Comparison of ENCODE assay signal across 23 mouse cellular contexts in genomic region chr2:163686886-163687285, GRCm38 (mm10). TPM values are rescaled to one million over a fixed set of nuclear protein-coding genes. Genes with fewer than 3 reads are reported as not detected.
DNase-seq lines count a peak whose midpoint lies in the region; ATAC-seq and TF ChIP-seq lines count a peak whose summit lies in the region.
"Had no signal": no experiment of that assay in that cellular context is flagged by ENCODE, and none has a peak within 500 bp of the region (broad histone marks: within the 10 kb centered on the region; RNA-seq: fewer than 3 reads in every experiment).

No protein-coding gene starts in this region.

- H3K9ac ChIP-seq in embryonic facial prominence, embryonic 14.5 days (ENCODE audit: low read depth, low read length) = no peak overlapping the region
- peak overlapping the region; percentile 69 for H3K9ac ChIP-seq in heart, embryonic 14.5 days (ENCODE audit: low read length)
- no peak overlapping the region for H3K9ac ChIP-seq in liver, embryonic 11.5 days (ENCODE audit: low read depth, low read length)
- H3K9ac ChIP-seq in liver, postnatal 0 days (replicated peaks) = no peak overlapping the region
- no peak overlapping the region for H3K9ac ChIP-seq in forebrain, embryonic 11.5 days (ENCODE audit: low read length)
- H3K9ac ChIP-seq: liver, embryonic 15.5 days; midbrain, embryonic 13.5 days; neural tube, embryonic 13.5 days; stomach, embryonic 15.5 days had no signal

- peaks cover 19% of the 10 kb centered on the region for H3K4me1 ChIP-seq in embryonic facial prominence, embryonic 14.5 days (ENCODE audit: control insufficient read depth, insufficient read depth, low read length)
- peaks cover 33% of the 10 kb centered on the region for H3K4me1 ChIP-seq in embryonic facial prominence, embryonic 10.5 days
- H3K4me1 ChIP-seq in heart, embryonic 14.5 days (ENCODE audit: control insufficient read depth in 2 of 2, insufficient read depth in 2 of 2, low read length in 2 of 2) = peaks cover 52 to 85% of the 10 kb centered on the region in 2 experiments
- peaks cover 70% of the 10 kb centered on the region for H3K4me1 ChIP-seq in liver, embryonic 11.5 days (replicated peaks; ENCODE audit: control insufficient read depth, insufficient read depth, low read length)
- peaks cover 47% of the 10 kb centered on the region for H3K4me1 ChIP-seq in liver, postnatal 0 days (ENCODE audit: insufficient read depth)
- H3K4me1 ChIP-seq in forebrain, embryonic 11.5 days (replicated peaks; ENCODE audit: control insufficient read depth, insufficient read depth, low read length) = no peaks in the 10 kb centered on the region; the same call in none of the 2 replicates

- no peak overlapping the region for H3K4me2 ChIP-seq in embryonic facial prominence, embryonic 14.5 days (ENCODE audit: low read depth, low read length)
- H3K4me2 ChIP-seq in heart, embryonic 14.5 days (ENCODE audit: low read length) = peak overlapping the region; percentile 50
- H3K4me2 ChIP-seq in liver, embryonic 11.5 days = peak overlapping the region; percentile 41
- H3K4me2 ChIP-seq in liver, postnatal 0 days (ENCODE audit: low read depth, low read length) = no peak overlapping the region
- H3K4me2 ChIP-seq in myocyte (ENCODE audit: low read depth) = peak overlapping the region; percentile 69
- H3K4me2 ChIP-seq in forebrain, embryonic 11.5 days (ENCODE audit: low read depth, low read length, severe bottlenecking) = no peak overlapping the region
- H3K4me2 ChIP-seq: midbrain, embryonic 13.5 days; neural tube, embryonic 13.5 days; stomach, embryonic 15.5 days had no signal

- H3K4me3 ChIP-seq in embryonic facial prominence, embryonic 14.5 days (ENCODE audit: low read depth, low read length) = no peak overlapping the region
- H3K4me3 ChIP-seq in embryonic facial prominence, embryonic 10.5 days = no peak overlapping the region
- no peak overlapping the region for H3K4me3 ChIP-seq in heart, embryonic 14.5 days (ENCODE audit: control insufficient read depth in 1 of 2, insufficient read depth in 1 of 2, low read depth in 1 of 2, low read length in 2 of 2)
- H3K4me3 ChIP-seq in liver, embryonic 11.5 days (ENCODE audit: low read depth, low read length) = no peak overlapping the region
- H3K4me3 ChIP-seq in liver, postnatal 0 days (ENCODE audit: low read depth, low read length) = no peak overlapping the region
- no peak overlapping the region for H3K4me3 ChIP-seq in myocyte
- no peak overlapping the region for H3K4me3 ChIP-seq in forebrain, embryonic 11.5 days (ENCODE audit: low read depth, low read length)
- H3K4me3 ChIP-seq: forebrain, embryonic 10.5 days; hindbrain, embryonic 10.5 days; limb, embryonic 10.5 days; liver, embryonic 15.5 days; midbrain, embryonic 13.5 days; neural tube, embryonic 13.5 days; stomach, embryonic 15.5 days had no signal

- no peaks in the 10 kb centered on the region for H3K27me3 ChIP-seq in embryonic facial prominence, embryonic 14.5 days (replicated peaks; ENCODE audit: control insufficient read depth, insufficient read depth, low read length)
- no peaks in the 10 kb centered on the region for H3K27me3 ChIP-seq in embryonic facial prominence, embryonic 10.5 days (replicated peaks; ENCODE audit: low read depth, poor library complexity, severe bottlenecking)
- H3K27me3 ChIP-seq in heart, embryonic 14.5 days (ENCODE audit: control insufficient read depth, insufficient read depth, low read length) = no peaks in the 10 kb centered on the region
- no peaks in the 10 kb centered on the region for H3K27me3 ChIP-seq in liver, embryonic 11.5 days (replicated peaks; ENCODE audit: control insufficient read depth, insufficient read depth, low read length)
- H3K27me3 ChIP-seq in liver, postnatal 0 days (ENCODE audit: insufficient read depth, low read length) = no peaks in the 10 kb centered on the region
- no peaks in the 10 kb centered on the region for H3K27me3 ChIP-seq in myocyte (ENCODE audit: control insufficient read depth, insufficient read depth, insufficient read length)
- H3K27me3 ChIP-seq in forebrain, embryonic 11.5 days (ENCODE audit: control insufficient read depth, insufficient read depth, low read length) = no peaks in the 10 kb centered on the region
- H3K27me3 ChIP-seq: liver, embryonic 15.5 days; midbrain, embryonic 13.5 days; neural tube, embryonic 13.5 days; stomach, embryonic 15.5 days had no signal

- no peak for TF ChIP-seq POLR2A in myocyte (IDR thresholded peaks at IDR 0.05; ENCODE audit: insufficient read length, low read depth)

- H3K9me3 ChIP-seq in embryonic facial prominence, embryonic 14.5 days (ENCODE audit: control insufficient read depth, low read length) = no peaks in the 10 kb centered on the region
- H3K9me3 ChIP-seq in embryonic facial prominence, embryonic 10.5 days = no peaks in the 10 kb centered on the region
- no peaks in the 10 kb centered on the region for H3K9me3 ChIP-seq in heart, embryonic 14.5 days (ENCODE audit: control insufficient read depth, low read length)
- no peaks in the 10 kb centered on the region for H3K9me3 ChIP-seq in liver, embryonic 11.5 days (ENCODE audit: control insufficient read depth, low read length)
- no peaks in the 10 kb centered on the region for H3K9me3 ChIP-seq in liver, postnatal 0 days (ENCODE audit: low read length)
- H3K9me3 ChIP-seq in forebrain, embryonic 11.5 days (ENCODE audit: control insufficient read depth, low read length) = no peaks in the 10 kb centered on the region
- H3K9me3 ChIP-seq: forebrain, embryonic 10.5 days; hindbrain, embryonic 10.5 days; limb, embryonic 10.5 days; liver, embryonic 15.5 days; midbrain, embryonic 13.5 days; neural tube, embryonic 13.5 days; stomach, embryonic 15.5 days had no signal

- no peak for TF ChIP-seq EP300 in liver, postnatal 0 days (IDR thresholded peaks at IDR 0.05; ENCODE audit: low read depth)

- no peak for TF ChIP-seq CTCF in liver, postnatal 0 days (IDR thresholded peaks at IDR 0.05; ENCODE audit: low read depth)

- no peak for DNase-seq in embryonic facial prominence, embryonic 14.5 days (ENCODE audit: low spot score)
- DNase-seq in embryonic facial prominence, embryonic 10.5 days (ENCODE audit: low spot score) = no peak
- no peak for DNase-seq in heart, adult 9 months (ENCODE audit: low spot score in 2 of 2)
- no peak for DNase-seq in liver, embryonic 11.5 days (ENCODE audit: low spot score)
- DNase-seq in liver, postnatal 0 days = no peak
- DNase-seq in forebrain, embryonic 11.5 days (ENCODE audit: low spot score) = no peak
- DNase-seq: B cell, adult 2 months; cerebellum, postnatal 25 days; embryo, embryonic 11 days; kidney, adult 18-20 months; kidney, postnatal 10 days; lung, postnatal 10 days; thymus, adult 18-20 months; thymus, postnatal 4 days had no signal

- peak overlapping the region; percentile 64; the same call in 1 of the 2 replicates for H3K27ac ChIP-seq in embryonic facial prominence, embryonic 14.5 days (replicated peaks; ENCODE audit: low read depth, low read length)
- H3K27ac ChIP-seq in embryonic facial prominence, embryonic 10.5 days (replicated peaks) = no peak overlapping the region
- H3K27ac ChIP-seq in heart, embryonic 14.5 days (replicated peaks in 1 of 2; ENCODE audit: control insufficient read depth in 1 of 2, insufficient read depth in 1 of 2, low read depth in 2 of 2, low read length in 2 of 2) = peak overlapping the region; percentile 96 to 99
- H3K27ac ChIP-seq in liver, embryonic 11.5 days (ENCODE audit: low read depth, low read length) = peak overlapping the region; percentile 49; the same call in 1 of the 2 replicates
- no peak overlapping the region for H3K27ac ChIP-seq in liver, postnatal 0 days (ENCODE audit: low read depth)
- no peak overlapping the region for H3K27ac ChIP-seq in forebrain, embryonic 11.5 days (ENCODE audit: low read depth, low read length)
- H3K27ac ChIP-seq: forebrain, embryonic 10.5 days; hindbrain, embryonic 10.5 days; limb, embryonic 10.5 days; midbrain, embryonic 13.5 days; neural tube, embryonic 13.5 days had no signal

- no peaks in the 10 kb centered on the region for H3K36me3 ChIP-seq in embryonic facial prominence, embryonic 14.5 days (ENCODE audit: control insufficient read depth, insufficient read depth, low read length)
- H3K36me3 ChIP-seq in embryonic facial prominence, embryonic 10.5 days (replicated peaks) = 0 out of 2 replicates have a peak, but pooled peaks cover 2% of the 10 kb centered on the region
- H3K36me3 ChIP-seq in heart, embryonic 14.5 days (ENCODE audit: control insufficient read depth, insufficient read depth, low read length) = no peaks in the 10 kb centered on the region
- no peaks in the 10 kb centered on the region for H3K36me3 ChIP-seq in liver, embryonic 11.5 days (ENCODE audit: control insufficient read depth, insufficient read depth, low read length)
- H3K36me3 ChIP-seq in liver, postnatal 0 days (replicated peaks; ENCODE audit: insufficient read depth, low read length) = 0 out of 2 replicates have a peak, but pooled peaks cover 4% of the 10 kb centered on the region
- no peaks in the 10 kb centered on the region for H3K36me3 ChIP-seq in myocyte (ENCODE audit: control insufficient read depth, insufficient read depth)
- no peaks in the 10 kb centered on the region for H3K36me3 ChIP-seq in forebrain, embryonic 11.5 days (ENCODE audit: control insufficient read depth, insufficient read depth, low read length)
- H3K36me3 ChIP-seq: forebrain, embryonic 10.5 days; hindbrain, embryonic 10.5 days; limb, embryonic 10.5 days; liver, embryonic 15.5 days; midbrain, embryonic 13.5 days; neural tube, embryonic 13.5 days; stomach, embryonic 15.5 days had no signal

- peaks cover 28% of the 10 kb centered on the region for H3K79me2 ChIP-seq in myocyte (ENCODE audit: control insufficient read depth, insufficient read depth)

- no peak overlapping the region for H3ac ChIP-seq in myocyte (ENCODE audit: control insufficient read depth, insufficient read length)

- WGBS in embryonic facial prominence, embryonic 14.5 days = 86% methylated on average over 3 of the region's 3 CpGs
- WGBS in embryonic facial prominence, embryonic 10.5 days = 86% methylated on average over 3 of the region's 3 CpGs
- 84% methylated on average over 3 of the region's 3 CpGs for WGBS in heart, embryonic 14.5 days
- WGBS in liver, embryonic 11.5 days = 80% methylated on average over 3 of the region's 3 CpGs
- WGBS in liver, postnatal 0 days (ENCODE audit: insufficient replicate concordance) = 80% methylated on average over 3 of the region's 3 CpGs
- 87% methylated on average over 3 of the region's 3 CpGs for WGBS in forebrain, embryonic 11.5 days

- no peak for ATAC-seq in embryonic facial prominence, embryonic 14.5 days (ENCODE audit: low read depth)
- no peak for ATAC-seq in heart, embryonic 14.5 days (ENCODE audit: insufficient number of reproducible peaks, insufficient read depth, low FRiP score, low read depth)
- no peak for ATAC-seq in liver, embryonic 11.5 days (replicated peaks; ENCODE audit: low FRiP score)
- ATAC-seq in liver, postnatal 0 days = no peak
- ATAC-seq in forebrain, embryonic 11.5 days (replicated peaks; ENCODE audit: low FRiP score) = no peak
- ATAC-seq: midbrain, embryonic 13.5 days had no signal

RNA-seq across cellular contexts. Expression of gene Pkig, which starts 28.7 kb away (rescaled TPM):
- polyA plus RNA-seq in embryonic facial prominence, embryonic 14.5 days (2014; fragmentation: Nextera tagmentation; extraction: Ambion mirVana) = 153 and 165 TPM in 2 replicates
- polyA plus RNA-seq in embryonic facial prominence, embryonic 10.5 days (2016; fragmentation: Nextera tagmentation; extraction: Ambion mirVana) = 189 and 194 TPM in 2 replicates
- 324 and 359 TPM in 2 replicates for polyA plus RNA-seq in heart, embryonic 14.5 days (2014; fragmentation: Nextera tagmentation; extraction: Ambion mirVana)
- polyA plus RNA-seq in liver, embryonic 11.5 days (2014; fragmentation: Nextera tagmentation; extraction: Ambion mirVana) = 178 and 186 TPM in 2 replicates
- 84.9 and 85.0 TPM in 2 replicates for polyA plus RNA-seq in liver, postnatal 0 days (2015; fragmentation: Nextera tagmentation; extraction: Ambion mirVana)
- 799 TPM for polyA plus RNA-seq in myocyte (2012; fragmentation: generic; extraction: Trizol)
- polyA plus RNA-seq in forebrain, embryonic 11.5 days (2014; fragmentation: Nextera tagmentation; extraction: Ambion mirVana) = 189 and 193 TPM in 2 replicates

RNA-seq across cellular contexts. Expression of gene Serinc3, which starts 42.0 kb away (rescaled TPM):
- polyA plus RNA-seq in embryonic facial prominence, embryonic 14.5 days (2014; fragmentation: Nextera tagmentation; extraction: Ambion mirVana) = 43.0 and 53.0 TPM in 2 replicates
- polyA plus RNA-seq in embryonic facial prominence, embryonic 10.5 days (2016; fragmentation: Nextera tagmentation; extraction: Ambion mirVana) = 21.9 and 22.1 TPM in 2 replicates
- 76.5 and 79.0 TPM in 2 replicates for polyA plus RNA-seq in heart, embryonic 14.5 days (2014; fragmentation: Nextera tagmentation; extraction: Ambion mirVana)
- 116 TPM in 2 replicates for polyA plus RNA-seq in liver, embryonic 11.5 days (2014; fragmentation: Nextera tagmentation; extraction: Ambion mirVana)
- polyA plus RNA-seq in liver, postnatal 0 days (2015; fragmentation: Nextera tagmentation; extraction: Ambion mirVana) = 79.9 and 92.7 TPM in 2 replicates
- 88.9 TPM for polyA plus RNA-seq in myocyte (2012; fragmentation: generic; extraction: Trizol)
- polyA plus RNA-seq in forebrain, embryonic 11.5 days (2014; fragmentation: Nextera tagmentation; extraction: Ambion mirVana) = 28.9 and 30.7 TPM in 2 replicates

Comparison
In these comparisons a context has a peak if more than half of its experiments do, and no peak if none do; other contexts are left out.
1. H3K27ac ChIP-seq: peak in embryonic facial prominence, embryonic 14.5 days (single experiment), heart, embryonic 14.5 days (2 of 2) and liver, embryonic 11.5 days (single experiment); none in embryonic facial prominence, embryonic 10.5 days (single experiment), liver, postnatal 0 days (single experiment) and forebrain, embryonic 11.5 days (single experiment).
2. H3K4me2 ChIP-seq: peak in heart, embryonic 14.5 days (single experiment), liver, embryonic 11.5 days (single experiment) and myocyte (single experiment); none in embryonic facial prominence, embryonic 14.5 days (single experiment), liver, postnatal 0 days (single experiment) and forebrain, embryonic 11.5 days (single experiment).